Mouse (Mus musculus) ES-E14 (cell line): ENCODE measurements around the gene Rasgef1b.

Source experiments
- CHD2 ChIP-seq: IDR thresholded peaks from 2 replicates; pipeline ENCODE4 v1.6.1; 2014; ENCODE audit warnings: mild to moderate bottlenecking, low read depth, low read length, inconsistent platforms
- HCFC1 ChIP-seq: IDR thresholded peaks from 2 replicates; pipeline ENCODE4 v1.6.1; 2012; ENCODE audit warnings: low read length, inconsistent platforms, borderline replicate concordance; ENCODE audit not compliant: insufficient read depth
- MAFK ChIP-seq: IDR thresholded peaks from 2 replicates; pipeline ENCODE4 v1.6.1; 2014; ENCODE audit warnings: mild to moderate bottlenecking, low read depth, low read length, inconsistent platforms; ENCODE audit not compliant: insufficient read depth
- ZNF384 ChIP-seq: IDR thresholded peaks from 2 replicates; pipeline ENCODE4 v1.6.1; 2012; ENCODE audit warnings: low read depth, low read length, inconsistent platforms

DNA sequence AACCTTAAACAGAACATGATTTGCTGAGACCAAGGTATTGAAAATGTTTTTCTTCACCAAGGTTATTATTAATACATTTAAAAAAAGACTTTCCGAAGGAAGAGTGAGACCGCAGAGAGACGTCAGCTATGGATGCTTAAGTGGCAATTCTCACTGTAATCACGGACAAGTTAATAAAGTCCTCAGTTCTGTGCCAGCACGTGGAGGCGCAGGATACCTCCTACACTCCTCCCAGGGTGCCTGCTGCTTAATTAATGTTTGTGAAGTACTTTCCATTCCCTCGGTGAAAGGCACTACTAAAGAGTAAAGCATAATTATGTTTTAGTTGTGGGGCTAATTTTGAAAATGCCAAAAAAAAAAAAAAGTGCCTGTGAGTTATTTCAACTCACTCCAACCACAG lies 284.1 kb downstream of the Rasgef1b start:
- TF ChIP-seq ZNF384 (no peak), MAFK (no peak), CHD2 (no peak), HCFC1 (no peak)
